Mouse (Mus musculus): Measurements from ENCODE around the gene Lctl.

- peak; percentile 45; the same call in 1 of the 2 replicates for TF ChIP-seq CTCF (IDR thresholded peaks at IDR 0.05; ENCODE audit: low read depth, low read length)
- no peak for TF ChIP-seq POLR2A (IDR thresholded peaks at IDR 0.05; ENCODE audit: borderline replicate concordance, low read depth, low read length)
Observed at GRCm38 (mm10) chr9:64087461-64088235, 29.3 kb upstream of the Lctl start.
